Mouse (Mus musculus): ENCODE results near the gene Gfap.

The Gfap gene

GRCm38 (mm10) chr11:102838126-102838525, 62.6 kb downstream of the Gfap start:
- in situ Hi-C loops (cut with MboI, MseI), result loop anchor here (10.0 kb wide), 1 partner anchor 63 kb away; no protein-coding TSS in a partner anchor

- in situ Hi-C loops (cut with MboI, MseI), result loop anchor here (10.0 kb wide), 1 partner anchor 63 kb away; no protein-coding TSS in a partner anchor
Measured at GRCm38 (mm10) chr11:102837385-102837784, 63.3 kb downstream of the Gfap start.
